Mouse (Mus musculus) intestine, embryonic 14.5 days (tissue): Measurements from ENCODE around the gene Ptpn14. TPM values are rescaled to one million over a fixed set of nuclear protein-coding genes. Genes with fewer than 3 reads are reported as not detected.
A peak's percentile ranks its signal among the peaks of the same experiment; 100 is the strongest.

ENCODE experiments used
- ATAC-seq: fragments of 200-750 bp; cut with Nextera tagmentation; replicated peaks from 2 replicates; pipeline ENCODE4 v1.8.0; 2017; ENCODE audit warnings: low read depth, moderate number of reproducible peaks, moderate TSS enrichment, moderate library complexity; ENCODE audit not compliant: low FRiP score, low TSS enrichment
- DNase-seq: peaks from one replicate; pipeline ENCODE4 v3.0.0-alpha.2; 2018; ENCODE audit warnings: low spot score
- H3K27ac ChIP-seq: fragments of 300-500 bp; sonication (generic); 2 replicates; pipeline ENCODE4 v1.5.1; 2014; ENCODE audit warnings: low read depth, mild to moderate bottlenecking, control low read depth
- H3K27me3 ChIP-seq: fragments of 300-500 bp; sonication (generic); replicated peaks from 2 replicates; pipeline ENCODE4 v1.6.1; 2014; ENCODE audit warnings: low read length, control low read depth; ENCODE audit not compliant: control insufficient read depth, insufficient read depth
- H3K36me3 ChIP-seq: fragments of 300-500 bp; sonication (generic); 2 replicates; pipeline ENCODE4 v1.6.1; 2014; ENCODE audit warnings: low read length, control low read depth; ENCODE audit not compliant: control insufficient read depth, insufficient read depth
- H3K4me1 ChIP-seq: fragments of 300-500 bp; sonication (generic); replicated peaks from 2 replicates; pipeline ENCODE4 v1.6.1; 2014; ENCODE audit warnings: low read length, control low read depth, mixed read lengths; ENCODE audit not compliant: control insufficient read depth, insufficient read depth
- H3K4me2 ChIP-seq: fragments of 300-500 bp; sonication (generic); 2 replicates; pipeline ENCODE4 v1.6.1; 2014; ENCODE audit warnings: low read length
- H3K4me3 ChIP-seq: fragments of 300-500 bp; sonication (generic); 2 replicates; pipeline ENCODE4 v1.5.1; 2014; ENCODE audit warnings: low read depth, low read length, control low read depth, mixed read lengths
- H3K9ac ChIP-seq: fragments of 300-500 bp; sonication (generic); 2 replicates; pipeline ENCODE4 v1.6.1; 2014; ENCODE audit warnings: mild to moderate bottlenecking, low read length
- H3K9me3 ChIP-seq: fragments of 300-500 bp; sonication (generic); 2 replicates; pipeline ENCODE4 v1.6.1; 2016; ENCODE audit warnings: low read length, control low read depth; ENCODE audit not compliant: control insufficient read depth
- WGBS: fragments of 180-500 bp; shearing (Covaris S2); extraction: QIAGEN DNeasy Blood & Tissue Kit; methylation state at CpG from one replicate; pipeline ENCODE4 v1.1.7; 2014; 5-methylcytosine and 5-hydroxymethylcytosine counted together
- polyA plus RNA-seq: library from polyadenylated mRNA; unstranded; fragments of >200 nt; fragmentation: Nextera tagmentation; extraction: Ambion mirVana; gene quantifications from 2 replicates; pipeline ENCODE4 v1.2.1, GENCODE M21; 2014

Gene Ptpn14
- polyA plus RNA-seq, 1 experiment from 2014 or later: 7.9 TPM

DNA sequence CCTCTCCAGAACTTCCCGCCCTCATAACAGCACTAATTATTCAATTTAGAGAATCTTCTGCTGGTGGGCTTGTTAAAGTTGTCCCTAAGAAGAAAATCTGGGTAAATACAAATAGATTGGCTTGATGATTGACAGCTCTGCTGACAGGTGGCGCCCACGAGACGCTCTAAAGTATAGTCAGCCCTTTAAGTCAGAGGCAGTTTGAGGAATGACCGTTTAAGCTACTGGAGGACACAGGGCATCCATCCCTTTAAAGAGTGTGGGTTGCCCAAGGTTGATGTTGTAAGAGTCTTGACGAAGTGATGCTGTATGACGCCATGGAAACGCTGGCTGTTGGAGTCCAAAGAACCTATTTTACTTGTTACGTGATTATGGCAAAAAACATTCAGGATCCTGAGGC is 136.2 kb downstream of the Ptpn14 start:
- no peak for DNase-seq
- H3K4me1 ChIP-seq: peaks cover 10% of the 10 kb centered on the region; the same call in 1 of the 2 replicates
- H3K4me3 ChIP-seq: no peak overlapping the region
- no peak overlapping the region for H3K4me2 ChIP-seq
- H3K27me3 ChIP-seq: no peaks in the 10 kb centered on the region
- H3K9me3 ChIP-seq: no peaks in the 10 kb centered on the region
- no peak overlapping the region for H3K9ac ChIP-seq
- no peak for ATAC-seq
- H3K27ac ChIP-seq: no peak overlapping the region
- H3K36me3 ChIP-seq: peaks cover 24% of the 10 kb centered on the region
- WGBS: 84% methylated on average over 9 of the region's 9 CpGs

DNA sequence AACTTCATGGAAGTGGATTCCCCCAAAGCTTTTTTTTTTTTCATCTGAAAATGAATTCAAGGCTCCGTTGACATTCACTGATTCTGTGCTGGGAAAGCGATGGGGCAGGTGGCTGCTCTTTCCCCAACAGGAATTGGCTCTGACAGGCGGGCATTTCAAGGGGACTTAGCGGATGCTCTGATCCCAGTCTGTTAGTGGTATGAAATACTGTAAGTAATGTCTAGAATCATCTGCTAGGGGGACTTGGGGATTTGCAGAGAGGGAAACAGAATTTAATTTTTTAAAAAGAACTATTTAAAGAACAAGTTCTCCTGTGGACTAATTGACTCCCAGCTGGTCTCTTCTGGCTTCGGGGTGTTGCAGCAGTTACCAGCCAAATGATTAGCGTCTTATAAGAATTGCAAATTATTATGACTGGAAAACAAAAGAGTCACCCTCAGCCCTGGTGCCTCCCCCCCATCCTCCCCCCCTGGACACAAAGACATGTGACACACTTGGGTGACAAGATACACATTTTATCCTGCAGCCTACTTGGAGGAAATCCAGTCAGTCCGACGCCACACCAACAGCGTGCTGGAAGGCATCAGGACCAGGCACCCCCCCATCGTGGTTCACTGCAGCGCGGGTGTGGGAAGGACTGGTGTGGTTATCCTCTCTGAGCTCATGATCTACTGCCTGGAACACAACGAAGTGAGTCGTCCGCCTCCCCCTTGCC is 136.9 kb downstream of the Ptpn14 start:
- no peak overlapping the region for H3K4me2 ChIP-seq
- peaks cover 10% of the 10 kb centered on the region; the same call in 1 of the 2 replicates for H3K4me1 ChIP-seq
- no peak overlapping the region for H3K4me3 ChIP-seq
- no peaks in the 10 kb centered on the region for H3K9me3 ChIP-seq
- ATAC-seq: no peak
- peaks cover 26% of the 10 kb centered on the region for H3K36me3 ChIP-seq
- no peak overlapping the region for H3K27ac ChIP-seq
- WGBS: 88% methylated on average over 15 of the region's 15 CpGs
- DNase-seq: no peak
- H3K9ac ChIP-seq: no peak overlapping the region
- H3K27me3 ChIP-seq: no peaks in the 10 kb centered on the region

DNA sequence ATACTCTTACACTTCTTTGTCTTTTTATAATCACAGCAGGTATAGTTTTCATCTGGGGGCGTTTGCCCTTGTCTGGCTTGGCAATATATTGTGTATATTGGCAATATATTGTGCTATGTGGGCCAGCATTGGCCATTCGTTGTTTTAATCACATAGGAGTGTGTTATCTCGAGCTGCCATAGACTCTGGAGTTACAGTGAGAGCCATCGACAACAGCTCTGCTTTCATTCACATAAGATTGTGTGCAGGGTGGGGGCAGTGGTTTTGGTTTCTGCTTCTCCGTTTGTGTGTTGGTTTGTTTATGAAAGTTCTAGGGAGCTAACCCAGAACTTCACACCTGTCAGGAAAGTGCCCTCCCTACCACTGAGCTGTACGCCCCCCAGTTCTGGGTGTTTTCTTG is 138.6 kb downstream of the Ptpn14 start:
- DNase-seq (no peak), ATAC-seq (no peak)
- Histone ChIP-seq H3K36me3 (peaks cover 34% of the 10 kb centered on the region), H3K9ac (no peak overlapping the region), H3K4me3 (no peak overlapping the region), H3K27me3 (no peaks in the 10 kb centered on the region), H3K4me2 (no peak overlapping the region), H3K9me3 (no peaks in the 10 kb centered on the region), H3K4me1 (peaks cover 10% of the 10 kb centered on the region; the same call in 1 of the 2 replicates), H3K27ac (peak overlapping the region; percentile 22; the same call in 1 of the 2 replicates)
- 68% methylated on average over 6 of the region's 6 CpGs for WGBS

DNA sequence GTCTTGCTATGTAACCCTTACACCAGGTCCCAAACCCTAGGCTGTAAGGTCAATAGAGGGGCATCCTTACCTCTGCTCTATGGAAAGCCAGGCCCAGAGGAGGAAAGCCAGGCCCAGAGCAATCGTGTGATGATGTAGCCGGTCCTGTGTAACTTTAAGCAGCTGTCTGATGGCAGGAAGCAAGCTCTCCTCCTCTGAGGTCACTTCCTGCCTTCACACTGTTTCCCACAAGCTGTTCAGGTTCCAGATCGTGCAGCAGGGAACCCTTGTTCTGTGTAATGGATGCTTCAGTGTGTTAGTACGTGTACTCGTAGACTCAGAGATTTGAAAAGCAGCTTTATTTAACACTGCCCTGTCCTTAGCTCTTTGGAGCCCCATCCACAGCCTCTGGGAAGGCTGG is 139.0 kb downstream of the Ptpn14 start:
- DNase-seq (no peak), ATAC-seq (0 out of 2 replicates have a peak, but pooled peaks have one; percentile 18)
- H3K27me3 ChIP-seq: no peaks in the 10 kb centered on the region
- H3K4me2 ChIP-seq: no peak overlapping the region
- H3K9me3 ChIP-seq: no peaks in the 10 kb centered on the region
- peak overlapping the region; percentile 22 for H3K27ac ChIP-seq
- peaks cover 34% of the 10 kb centered on the region for H3K36me3 ChIP-seq
- WGBS: 36% methylated on average over 5 of the region's 5 CpGs
- no peak overlapping the region for H3K4me3 ChIP-seq
- no peak overlapping the region for H3K9ac ChIP-seq
- peaks cover 10% of the 10 kb centered on the region; the same call in 1 of the 2 replicates for H3K4me1 ChIP-seq

DNA sequence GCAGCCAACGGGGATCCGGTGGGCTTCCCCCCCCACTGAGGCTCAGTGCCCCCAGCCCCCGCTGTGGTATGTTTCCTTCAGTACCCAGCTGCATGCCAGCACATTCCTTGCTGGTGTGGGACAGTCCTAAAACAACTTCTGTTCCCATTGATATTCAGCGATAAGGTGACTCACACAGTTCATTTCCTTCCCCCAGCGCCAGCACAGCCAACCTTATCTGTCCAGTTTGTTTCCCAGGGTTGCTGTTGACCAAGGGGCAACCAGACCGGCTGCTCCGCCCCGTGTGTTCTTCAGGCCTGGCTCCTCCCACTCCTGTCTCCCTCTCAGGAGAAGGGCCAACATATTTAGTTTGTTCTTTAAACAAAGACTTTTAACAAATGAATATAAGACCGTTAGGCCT is 139.4 kb downstream of the Ptpn14 start:
- peaks cover 10% of the 10 kb centered on the region; the same call in 1 of the 2 replicates for H3K4me1 ChIP-seq
- peak; percentile 64 for ATAC-seq
- no peak for DNase-seq
- H3K36me3 ChIP-seq: peaks cover 34% of the 10 kb centered on the region
- 48% methylated on average over 9 of the region's 9 CpGs for WGBS
- no peak overlapping the region for H3K4me2 ChIP-seq
- peak overlapping the region; percentile 22 for H3K27ac ChIP-seq
- H3K9me3 ChIP-seq: no peaks in the 10 kb centered on the region
- H3K27me3 ChIP-seq: no peaks in the 10 kb centered on the region
- no peak overlapping the region for H3K9ac ChIP-seq
- H3K4me3 ChIP-seq: no peak overlapping the region

DNA sequence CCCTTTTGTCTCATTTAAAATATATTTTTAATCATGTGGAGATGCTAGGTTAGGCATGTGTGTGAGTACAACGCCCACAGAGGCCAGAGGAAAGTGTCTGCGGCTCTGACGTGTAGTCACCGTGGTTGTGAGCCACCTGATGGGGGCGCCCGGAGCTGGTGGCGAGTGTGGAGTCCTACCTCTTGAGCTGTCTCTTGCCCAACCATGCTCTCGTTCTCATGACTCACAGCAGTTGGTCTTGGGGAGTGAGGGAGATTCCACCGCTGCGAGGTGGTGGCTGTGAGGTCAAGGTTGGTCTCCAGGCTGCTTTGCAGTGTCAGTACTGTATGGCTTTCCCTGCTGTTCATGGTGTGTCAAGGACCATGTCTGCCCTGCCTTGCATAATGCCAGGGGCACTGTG is 140.0 kb downstream of the Ptpn14 start:
- ATAC-seq (peak; percentile 20; the same call in 1 of the 2 replicates), DNase-seq (no peak)
- Histone ChIP-seq H3K9ac (no peak overlapping the region), H3K36me3 (peaks cover 30% of the 10 kb centered on the region), H3K27me3 (no peaks in the 10 kb centered on the region), H3K4me1 (peaks cover 10% of the 10 kb centered on the region; the same call in 1 of the 2 replicates), H3K4me3 (no peak overlapping the region), H3K4me2 (no peak overlapping the region), H3K27ac (no peak overlapping the region), H3K9me3 (no peaks in the 10 kb centered on the region)
- 75% methylated on average over 10 of the region's 10 CpGs for WGBS

DNA sequence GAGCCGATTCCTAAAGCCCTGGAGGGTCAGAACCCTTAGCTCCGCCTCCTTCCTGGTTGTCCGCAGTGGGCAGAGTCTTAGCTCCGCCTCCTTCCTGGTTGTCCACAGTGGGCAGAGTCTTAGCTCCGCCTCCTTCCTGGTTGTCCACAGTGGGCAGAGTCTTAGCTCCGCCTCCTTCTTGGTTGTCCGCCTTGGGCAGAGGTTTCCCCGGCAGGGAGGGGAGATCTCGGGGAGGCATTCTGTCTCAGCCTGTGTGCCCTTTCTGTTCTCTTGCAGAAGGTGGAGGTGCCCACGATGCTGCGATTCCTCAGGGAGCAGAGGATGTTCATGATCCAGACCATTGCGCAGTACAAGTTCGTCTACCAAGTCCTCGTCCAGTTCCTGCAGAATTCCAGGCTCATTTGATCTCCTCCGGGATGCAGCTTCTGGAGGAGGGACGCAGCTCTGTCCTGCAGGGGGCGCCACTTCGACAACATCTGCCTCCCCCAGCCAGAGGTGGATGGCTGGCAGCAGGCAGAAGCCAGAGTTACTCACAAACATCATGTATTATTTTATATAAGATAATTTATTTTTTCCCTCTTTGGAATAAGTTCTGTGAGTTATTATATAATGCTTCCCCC is 141.7 kb downstream of the Ptpn14 start:
- ATAC-seq: no peak
- Histone ChIP-seq H3K9me3 (no peaks in the 10 kb centered on the region), H3K36me3 (peaks cover 16% of the 10 kb centered on the region), H3K9ac (no peak overlapping the region), H3K27me3 (no peaks in the 10 kb centered on the region), H3K4me1 (peaks cover 18% of the 10 kb centered on the region), H3K4me2 (no peak overlapping the region), H3K27ac (no peak overlapping the region), H3K4me3 (no peak overlapping the region)
- DNase-seq: no peak
- whole genome bisulfite sequencing: 94% methylated on average over 18 of the region's 18 CpGs

DNA sequence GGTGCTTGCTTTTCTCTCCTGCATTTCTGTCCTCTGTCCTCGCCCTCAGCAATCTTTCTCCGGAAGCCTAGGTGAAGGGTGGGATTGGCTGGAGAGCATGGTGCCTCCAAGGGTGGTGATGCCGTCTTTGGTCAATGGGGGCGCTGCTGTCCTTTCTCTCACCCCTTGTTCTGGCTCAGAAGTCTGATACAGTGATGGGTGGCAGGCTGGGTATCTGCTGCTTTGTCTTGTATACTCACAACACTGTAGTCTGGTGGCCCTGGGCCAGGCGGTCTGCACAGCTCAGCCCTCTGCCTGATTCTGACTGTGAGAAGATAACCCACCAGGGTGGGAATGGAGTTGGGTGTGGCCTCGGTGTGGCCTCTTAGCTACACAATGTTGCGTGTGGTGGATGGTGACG is 142.5 kb downstream of the Ptpn14 start:
- WGBS: 76% methylated on average over 8 of the region's 8 CpGs
- Histone ChIP-seq H3K4me2 (no peak overlapping the region), H3K4me3 (no peak overlapping the region), H3K27ac (no peak overlapping the region), H3K36me3 (peaks cover 16% of the 10 kb centered on the region), H3K9ac (no peak overlapping the region), H3K27me3 (no peaks in the 10 kb centered on the region), H3K4me1 (peaks cover 23% of the 10 kb centered on the region), H3K9me3 (no peaks in the 10 kb centered on the region)
- DNase-seq (no peak), ATAC-seq (no peak)
